In genomic region chr17:83122525-83123280, GRCm38 (mm10) we compare ENCODE assay signal across 8 mouse cellular contexts.
DNase-seq lines count a peak whose midpoint lies in the region; ATAC-seq lines count a peak whose summit lies in the region.

No protein-coding gene starts in this region.

- ATAC-seq in hindbrain, embryonic 11.5 days (ENCODE audit: low FRiP score): peak; percentile 72
- ATAC-seq in limb, embryonic 12.5 days (ENCODE audit: insufficient number of reproducible peaks, insufficient read depth, low FRiP score, low TSS enrichment, low read depth): peak; percentile 71
- peak; percentile 85 for ATAC-seq in stomach, embryonic 14.5 days (ENCODE audit: insufficient number of reproducible peaks, insufficient read depth, low FRiP score, low read depth)

- peaks cover 8% of the 10 kb centered on the region; the same call in 1 of the 2 replicates for H3K4me1 ChIP-seq in hindbrain, embryonic 11.5 days (replicated peaks; ENCODE audit: control insufficient read depth, insufficient read depth, low read length)
- H3K4me1 ChIP-seq in limb, embryonic 12.5 days (replicated peaks): peaks cover 40% of the 10 kb centered on the region
- peaks cover 34% of the 10 kb centered on the region for H3K4me1 ChIP-seq in stomach, embryonic 14.5 days (ENCODE audit: control insufficient read depth, insufficient read depth, low read length)

- no peaks in the 10 kb centered on the region for H3K9me3 ChIP-seq in hindbrain, embryonic 11.5 days (ENCODE audit: control insufficient read depth, low read length)
- H3K9me3 ChIP-seq in limb, embryonic 12.5 days: no peaks in the 10 kb centered on the region
- H3K9me3 ChIP-seq in stomach, embryonic 14.5 days (ENCODE audit: control insufficient read depth, low read depth, low read length): no peaks in the 10 kb centered on the region

- H3K27ac ChIP-seq in hindbrain, embryonic 11.5 days (ENCODE audit: low read depth, low read length): 0 out of 2 replicates have a peak overlapping the region, but pooled peaks have one; percentile 24
- H3K27ac ChIP-seq in limb, embryonic 12.5 days: peak overlapping the region; percentile 47; the same call in 1 of the 2 replicates
- peak overlapping the region; percentile 88 for H3K27ac ChIP-seq in stomach, embryonic 14.5 days (ENCODE audit: low read length)

- no peaks in the 10 kb centered on the region for H3K36me3 ChIP-seq in hindbrain, embryonic 11.5 days (ENCODE audit: control insufficient read depth, insufficient read depth, low read length)
- no peaks in the 10 kb centered on the region for H3K36me3 ChIP-seq in limb, embryonic 12.5 days
- H3K36me3 ChIP-seq in stomach, embryonic 14.5 days (ENCODE audit: control insufficient read depth, insufficient read depth, low read length): no peaks in the 10 kb centered on the region

- peak; percentile 3 for DNase-seq in thymus, postnatal 25 days
- no peak for DNase-seq in thymus, adult 18-20 months
- peak; percentile 71 for DNase-seq in forelimb bud, embryonic 11.5 days (ENCODE audit: low read depth, low spot score)
- DNase-seq in hindbrain, embryonic 11.5 days (ENCODE audit: low spot score): peak; percentile 71
- peak; percentile 73 for DNase-seq in mesoderm, embryonic 11.5 days (ENCODE audit: low read depth, low spot score)
- DNase-seq in layer of hippocampus, adult 11-12 months (ENCODE audit: low spot score): no peak

- H3K27me3 ChIP-seq in hindbrain, embryonic 11.5 days (ENCODE audit: control insufficient read depth, insufficient read depth, low read length): no peaks in the 10 kb centered on the region
- H3K27me3 ChIP-seq in limb, embryonic 12.5 days: peaks cover 93% of the 10 kb centered on the region
- H3K27me3 ChIP-seq in stomach, embryonic 14.5 days (ENCODE audit: control insufficient read depth, insufficient read depth, low read length): no peaks in the 10 kb centered on the region

- WGBS in hindbrain, embryonic 11.5 days: 6% methylated on average over 20 of the region's 20 CpGs
- 6% methylated on average over 20 of the region's 20 CpGs for WGBS in limb, embryonic 12.5 days
- WGBS in stomach, embryonic 14.5 days: 7% methylated on average over 20 of the region's 20 CpGs

- H3K4me3 ChIP-seq in hindbrain, embryonic 11.5 days (ENCODE audit: low read depth, low read length): peak overlapping the region; percentile 16
- peak overlapping the region; percentile 21 for H3K4me3 ChIP-seq in limb, embryonic 12.5 days (replicated peaks)
- peak overlapping the region; percentile 17 for H3K4me3 ChIP-seq in stomach, embryonic 14.5 days (ENCODE audit: low read depth, low read length)

- peak overlapping the region; percentile 37; the same call in 1 of the 2 replicates for H3K9ac ChIP-seq in hindbrain, embryonic 11.5 days (ENCODE audit: low read depth, low read length)
- 0 out of 2 replicates have a peak overlapping the region, but pooled peaks have one; percentile 24 for H3K9ac ChIP-seq in limb, embryonic 12.5 days (replicated peaks)
- no peak overlapping the region for H3K9ac ChIP-seq in stomach, embryonic 14.5 days (replicated peaks; ENCODE audit: low read depth, low read length)

- peak overlapping the region; percentile 36 for H3K4me2 ChIP-seq in hindbrain, embryonic 11.5 days (replicated peaks; ENCODE audit: low read depth, low read length)
- H3K4me2 ChIP-seq in limb, embryonic 12.5 days: peak overlapping the region; percentile 50
- H3K4me2 ChIP-seq in stomach, embryonic 14.5 days (replicated peaks; ENCODE audit: low read depth, low read length): peak overlapping the region; percentile 50

Comparison
In these comparisons a context has a peak if more than half of its experiments do, and no peak if none do; other contexts are left out.
1. DNase-seq: peak in thymus, postnatal 25 days (single experiment), forelimb bud, embryonic 11.5 days (single experiment), hindbrain, embryonic 11.5 days (single experiment) and mesoderm, embryonic 11.5 days (single experiment); none in thymus, adult 18-20 months (0 of 2) and layer of hippocampus, adult 11-12 months (single experiment).
2. H3K27ac ChIP-seq: peak in every context shown above with its lines; median percentile 88 in stomach, embryonic 14.5 days; 47 in limb, embryonic 12.5 days; 24 in hindbrain, embryonic 11.5 days.
3. Peak in every context shown above with its lines, with median percentiles within 50 percentile points of each other: ATAC-seq, H3K4me2 ChIP-seq and H3K4me3 ChIP-seq.